In the genomic region with DNA sequence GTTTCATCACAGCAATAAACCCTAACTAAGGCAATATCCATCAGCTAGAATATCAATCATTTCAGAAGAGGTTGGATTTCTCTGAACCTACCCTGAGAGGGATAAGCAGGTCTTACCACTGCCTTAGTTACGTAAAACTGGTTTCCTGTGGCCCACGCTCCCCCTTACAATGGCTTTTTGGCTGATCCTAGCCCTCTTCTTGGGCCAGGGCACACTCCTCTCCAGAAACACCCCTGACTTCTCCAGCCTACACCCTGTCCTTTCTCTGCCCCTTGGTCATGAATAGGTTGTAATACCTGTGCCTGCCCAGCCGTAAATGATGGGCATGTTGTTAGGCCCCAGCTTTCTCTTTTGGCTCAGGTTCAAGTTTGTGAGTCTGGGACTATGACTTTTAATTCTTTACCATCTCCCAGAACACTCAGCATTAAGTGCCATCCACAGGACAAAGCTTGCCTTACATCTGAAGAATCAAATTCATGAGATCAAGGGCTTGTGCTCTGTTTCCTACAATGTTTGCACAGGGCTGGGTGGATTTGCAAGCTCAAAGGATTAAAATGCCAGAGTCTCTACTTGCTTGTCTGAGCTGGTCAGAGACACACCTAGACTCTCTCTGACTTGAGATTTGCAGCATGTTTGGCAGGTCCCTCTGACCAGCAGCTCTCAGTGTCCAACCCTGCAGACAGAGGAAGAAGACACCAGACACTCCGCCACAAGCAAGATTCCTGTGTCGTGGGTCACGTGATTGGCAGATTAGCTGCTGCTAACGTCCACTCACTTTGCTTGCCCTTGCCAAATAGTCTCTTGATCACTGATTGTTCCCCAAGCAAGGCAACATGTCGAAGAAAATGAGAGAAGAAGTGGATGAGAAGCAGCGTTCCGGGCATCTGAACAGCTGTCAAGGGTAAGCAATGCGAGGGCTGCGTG, we compare ENCODE assay signal across 13 mouse cellular contexts. TPM values are rescaled to one million over a fixed set of nuclear protein-coding genes. Genes with fewer than 3 reads are reported as not detected.
A peak's percentile ranks its signal among the peaks of the same experiment; 100 is the strongest.
DNase-seq lines count a peak whose midpoint lies in the region; ATAC-seq lines count a peak whose summit lies in the region.
"Had no signal": no experiment of that assay in that cellular context is flagged by ENCODE, and none has a peak within 500 bp of the region (broad histone marks: within the 10 kb centered on the region; RNA-seq: fewer than 3 reads in every experiment).

No protein-coding gene starts in this region.

- 54% methylated on average over 12 of the region's 12 CpGs for WGBS in embryonic facial prominence, embryonic 14.5 days
- 30% methylated on average over 12 of the region's 12 CpGs for WGBS in intestine, embryonic 15.5 days

- no peak overlapping the region for H3K9ac ChIP-seq in embryonic facial prominence, embryonic 14.5 days (ENCODE audit: low read depth, low read length)
- no peak overlapping the region for H3K9ac ChIP-seq in intestine, embryonic 15.5 days

- peak; percentile 73 for ATAC-seq in embryonic facial prominence, embryonic 14.5 days (ENCODE audit: low read depth)
- peak; percentile 29 for ATAC-seq in intestine, embryonic 15.5 days
- ATAC-seq: midbrain, embryonic 16.5 days had no signal

- DNase-seq in layer of hippocampus, adult 9-11 months: peak; percentile 56
- DNase-seq in layer of hippocampus, adult 18-20 months (ENCODE audit: low spot score in 2 of 2): no peak
- peak; percentile 82 for DNase-seq in embryonic facial prominence, embryonic 14.5 days (ENCODE audit: low spot score)
- DNase-seq in lung, postnatal 25 days (ENCODE audit: low spot score): peak; percentile 14
- DNase-seq in frontal cortex, adult 2 months (ENCODE audit: extremely low spot score in 1 of 2, low spot score in 1 of 2): no peak
- no peak for DNase-seq in gastrocnemius, postnatal 4 days (ENCODE audit: low spot score in 2 of 2)
- DNase-seq in cerebellum, adult 8-10 months: no peak
- DNase-seq: cerebellum, postnatal 10 days; gastrocnemius, postnatal 25 days had no signal

- peaks cover 18% of the 10 kb centered on the region for H3K36me3 ChIP-seq in embryonic facial prominence, embryonic 14.5 days (ENCODE audit: control insufficient read depth, insufficient read depth, low read length)
- peaks cover 13% of the 10 kb centered on the region for H3K36me3 ChIP-seq in intestine, embryonic 15.5 days

- H3K4me3 ChIP-seq in embryonic facial prominence, embryonic 14.5 days (ENCODE audit: low read depth, low read length): no peak overlapping the region
- no peak overlapping the region for H3K4me3 ChIP-seq in intestine, embryonic 15.5 days (replicated peaks)
- H3K4me3 ChIP-seq: forebrain, embryonic 10.5 days had no signal

- H3K4me2 ChIP-seq in embryonic facial prominence, embryonic 14.5 days (ENCODE audit: low read depth, low read length): no peak overlapping the region
- H3K4me2 ChIP-seq in intestine, embryonic 15.5 days (replicated peaks): no peak overlapping the region

- H3K9me3 ChIP-seq in embryonic facial prominence, embryonic 14.5 days (ENCODE audit: control insufficient read depth, low read length): no peaks in the 10 kb centered on the region
- H3K9me3 ChIP-seq in intestine, embryonic 15.5 days: no peaks in the 10 kb centered on the region
- H3K9me3 ChIP-seq: forebrain, embryonic 10.5 days had no signal

- peak overlapping the region; percentile 56 for H3K27ac ChIP-seq in embryonic facial prominence, embryonic 14.5 days (replicated peaks; ENCODE audit: low read depth, low read length)
- no peak overlapping the region for H3K27ac ChIP-seq in intestine, embryonic 15.5 days
- H3K27ac ChIP-seq: forebrain, embryonic 10.5 days had no signal

- H3K4me1 ChIP-seq in embryonic facial prominence, embryonic 14.5 days (ENCODE audit: control insufficient read depth, insufficient read depth, low read length): peaks cover 16% of the 10 kb centered on the region
- peaks cover 15% of the 10 kb centered on the region for H3K4me1 ChIP-seq in intestine, embryonic 15.5 days (replicated peaks)

- H3K27me3 ChIP-seq in embryonic facial prominence, embryonic 14.5 days (replicated peaks; ENCODE audit: control insufficient read depth, insufficient read depth, low read length): no peaks in the 10 kb centered on the region
- H3K27me3 ChIP-seq in intestine, embryonic 15.5 days (replicated peaks): no peaks in the 10 kb centered on the region

RNA-seq across cellular contexts. Expression of a gene that starts 12.5 kb away (rescaled TPM):
- total RNA-seq in layer of hippocampus, adult 18-20 months (2021): 10 to 100 TPM; 22.3 TPM
- 22.1 and 25.4 TPM in 2 replicates for polyA plus RNA-seq in embryonic facial prominence, embryonic 14.5 days (2014; fragmentation: Nextera tagmentation; extraction: Ambion mirVana)
- 17.2 and 18.4 TPM in 2 replicates for polyA plus RNA-seq in intestine, embryonic 15.5 days (2015; fragmentation: Nextera tagmentation; extraction: Ambion mirVana)
- 40.7 and 41.4 TPM in 2 replicates for polyA plus RNA-seq in frontal cortex, adult 2 months (2012; rRNA removed)
- 10 to 100 TPM; 14.3 to 19.7 TPM for total RNA-seq in gastrocnemius, postnatal 4 days (2021)

RNA-seq across cellular contexts. Expression of a gene that starts 14.9 kb away (rescaled TPM):
- under 1 TPM; 0.56 to 0.74 TPM for total RNA-seq in layer of hippocampus, adult 18-20 months (2021)
- 0.29 and 1.1 TPM in 2 replicates for polyA plus RNA-seq in embryonic facial prominence, embryonic 14.5 days (2014; fragmentation: Nextera tagmentation; extraction: Ambion mirVana)
- 0.54 and 1.1 TPM in 2 replicates for polyA plus RNA-seq in intestine, embryonic 15.5 days (2015; fragmentation: Nextera tagmentation; extraction: Ambion mirVana)
- polyA plus RNA-seq in frontal cortex, adult 2 months (2012; rRNA removed): 2.0 and 2.2 TPM in 2 replicates
- under 1 TPM; 0.34 to 0.44 TPM for total RNA-seq in gastrocnemius, postnatal 4 days (2021)
- total RNA-seq: neutrophil, adult 5-6 weeks had no signal

RNA-seq across cellular contexts. Expression of a gene that starts 37.8 kb away (rescaled TPM):
- 10 to 100 TPM; 35.9 to 41.6 TPM for total RNA-seq in layer of hippocampus, adult 18-20 months (2021)
- 18.0 and 23.0 TPM in 2 replicates for polyA plus RNA-seq in embryonic facial prominence, embryonic 14.5 days (2014; fragmentation: Nextera tagmentation; extraction: Ambion mirVana)
- 14.2 and 17.5 TPM in 2 replicates for polyA plus RNA-seq in intestine, embryonic 15.5 days (2015; fragmentation: Nextera tagmentation; extraction: Ambion mirVana)
- polyA plus RNA-seq in frontal cortex, adult 2 months (2012; rRNA removed): 44.5 and 48.0 TPM in 2 replicates
- total RNA-seq in gastrocnemius, postnatal 4 days (2021): 10 to 100 TPM; 16.6 to 19.7 TPM

Comparison
In these comparisons a context has a peak if more than half of its experiments do, and no peak if none do; other contexts are left out.
1. DNase-seq: peak in layer of hippocampus, adult 9-11 months (single experiment), embryonic facial prominence, embryonic 14.5 days (single experiment) and lung, postnatal 25 days (single experiment); none in layer of hippocampus, adult 18-20 months (0 of 2), frontal cortex, adult 2 months (0 of 2), gastrocnemius, postnatal 4 days (0 of 2) and cerebellum, adult 8-10 months (single experiment).